Mouse (Mus musculus) megakaryocyte, embryonic 14.5 days (primary cell): ENCODE data around the gene Wnt4.

ENCODE experiments used
- FLI1 ChIP-seq: IDR thresholded peaks from 2 replicates; pipeline ENCODE4 v1.6.1; 2012; ENCODE audit warnings: low read length, inconsistent platforms, mixed read lengths
- GATA1 ChIP-seq: IDR thresholded peaks from 3 replicates; pipeline ENCODE4 v1.6.1; 2012; ENCODE audit warnings: mixed read lengths, low read length, inconsistent platforms, borderline replicate concordance

GRCm38 (mm10) chr4:137281273-137281672 lies 4.0 kb downstream of the Wnt4 start:
- TF ChIP-seq GATA1 (no peak), FLI1 (no peak)
